Comparison of ENCODE assay signal across 16 mouse cellular contexts in the genomic region with DNA sequence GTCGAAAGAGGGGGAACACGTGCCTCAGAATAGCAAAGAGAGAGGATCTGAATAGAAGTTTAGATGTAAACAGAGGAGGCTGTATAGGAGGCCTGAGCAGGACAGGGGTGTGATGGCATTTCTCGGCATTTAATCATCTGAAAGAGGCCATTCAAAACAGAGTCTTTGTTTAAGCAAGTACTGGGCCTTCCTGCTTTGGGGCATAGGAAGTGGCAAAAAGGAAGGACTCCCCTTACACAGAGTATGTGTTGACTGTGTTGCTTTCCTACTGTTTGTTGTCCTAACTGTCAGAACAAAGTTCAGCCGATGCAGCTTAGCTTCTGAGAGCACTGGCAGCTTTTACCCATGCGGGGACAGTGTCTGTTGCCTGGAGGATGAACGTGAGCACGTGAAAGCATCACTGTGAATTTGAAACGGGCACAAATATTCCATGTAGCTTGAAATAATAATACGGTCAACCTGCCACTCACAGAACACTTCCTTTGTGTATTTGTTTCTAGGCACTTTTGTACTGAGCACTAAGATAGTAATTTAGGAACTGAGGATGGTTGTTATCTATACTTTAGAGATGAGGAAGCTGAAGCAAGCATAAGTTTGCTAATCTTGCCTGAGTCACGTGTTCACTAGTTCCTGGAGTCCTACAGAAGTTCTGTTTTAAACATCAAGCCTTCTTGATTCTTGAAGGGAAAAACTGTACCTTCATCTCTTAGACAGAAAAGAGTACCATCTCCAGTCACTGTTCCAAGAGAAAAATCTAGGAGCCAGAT. TPM values are rescaled to one million over a fixed set of nuclear protein-coding genes. Genes with fewer than 3 reads are reported as not detected.
DNase-seq lines count a peak whose midpoint lies in the region; ATAC-seq lines count a peak whose summit lies in the region.
"Had no signal": no experiment of that assay in that cellular context is flagged by ENCODE, and none has a peak within 500 bp of the region (broad histone marks: within the 10 kb centered on the region; RNA-seq: fewer than 3 reads in every experiment).

No protein-coding gene starts in this region.

- H3K27ac ChIP-seq in heart, embryonic 13.5 days (replicated peaks) = peak overlapping the region; percentile 51
- H3K27ac ChIP-seq in midbrain, embryonic 13.5 days = no peak overlapping the region
- H3K27ac ChIP-seq in midbrain, embryonic 14.5 days (replicated peaks; ENCODE audit: low read depth, low read length) = no peak overlapping the region
- H3K27ac ChIP-seq in liver, embryonic 13.5 days = no peak overlapping the region
- H3K27ac ChIP-seq: hindbrain, postnatal 0 days; layer of hippocampus, adult 2 months; liver, embryonic 14.5 days; midbrain, embryonic 12.5 days had no signal

- H3K4me2 ChIP-seq in heart, embryonic 13.5 days = no peak overlapping the region
- H3K4me2 ChIP-seq in midbrain, embryonic 13.5 days (replicated peaks) = no peak overlapping the region
- no peak overlapping the region for H3K4me2 ChIP-seq in midbrain, embryonic 14.5 days (ENCODE audit: low read length)
- no peak overlapping the region for H3K4me2 ChIP-seq in liver, embryonic 13.5 days
- H3K4me2 ChIP-seq: midbrain, embryonic 12.5 days had no signal

- H3K9ac ChIP-seq in heart, embryonic 13.5 days = no peak overlapping the region
- no peak overlapping the region for H3K9ac ChIP-seq in midbrain, embryonic 13.5 days (replicated peaks)
- no peak overlapping the region for H3K9ac ChIP-seq in midbrain, embryonic 14.5 days (replicated peaks; ENCODE audit: low read length)
- H3K9ac ChIP-seq in liver, embryonic 13.5 days = no peak overlapping the region
- H3K9ac ChIP-seq: forebrain, postnatal 0 days; liver, embryonic 14.5 days; midbrain, embryonic 12.5 days had no signal

- H3K9me3 ChIP-seq in heart, embryonic 13.5 days = no peaks in the 10 kb centered on the region
- no peaks in the 10 kb centered on the region for H3K9me3 ChIP-seq in midbrain, embryonic 13.5 days
- H3K9me3 ChIP-seq in midbrain, embryonic 14.5 days (ENCODE audit: control insufficient read depth, low read length) = no peaks in the 10 kb centered on the region
- no peaks in the 10 kb centered on the region for H3K9me3 ChIP-seq in liver, embryonic 13.5 days (replicated peaks)
- H3K9me3 ChIP-seq: midbrain, embryonic 12.5 days had no signal

- no peak overlapping the region for H3K4me3 ChIP-seq in heart, embryonic 13.5 days
- no peak overlapping the region for H3K4me3 ChIP-seq in midbrain, embryonic 13.5 days (replicated peaks)
- H3K4me3 ChIP-seq in midbrain, embryonic 14.5 days (replicated peaks; ENCODE audit: low read depth, low read length) = no peak overlapping the region
- H3K4me3 ChIP-seq in liver, embryonic 13.5 days (replicated peaks) = no peak overlapping the region
- H3K4me3 ChIP-seq: layer of hippocampus, adult 2 months; midbrain, embryonic 12.5 days had no signal

- intact Hi-C loops in heart, postnatal 25 days (cut with DNase I) = no loop called here

- no peaks in the 10 kb centered on the region for H3K27me3 ChIP-seq in heart, embryonic 13.5 days (replicated peaks)
- H3K27me3 ChIP-seq in midbrain, embryonic 13.5 days = no peaks in the 10 kb centered on the region
- H3K27me3 ChIP-seq in midbrain, embryonic 14.5 days (ENCODE audit: control insufficient read depth, insufficient read depth, low read length) = no peaks in the 10 kb centered on the region
- H3K27me3 ChIP-seq in liver, embryonic 13.5 days = no peaks in the 10 kb centered on the region
- H3K27me3 ChIP-seq: CH12.LX; midbrain, embryonic 12.5 days had no signal

- H3K36me3 ChIP-seq in heart, embryonic 13.5 days = peaks cover 63% of the 10 kb centered on the region
- no peaks in the 10 kb centered on the region for H3K36me3 ChIP-seq in midbrain, embryonic 13.5 days
- H3K36me3 ChIP-seq in midbrain, embryonic 14.5 days (ENCODE audit: control insufficient read depth, insufficient read depth, low read length) = no peaks in the 10 kb centered on the region
- H3K36me3 ChIP-seq in liver, embryonic 13.5 days = no peaks in the 10 kb centered on the region
- H3K36me3 ChIP-seq: midbrain, embryonic 12.5 days had no signal

- ATAC-seq in heart, embryonic 13.5 days (ENCODE audit: extremely low read depth, insufficient number of reproducible peaks, low FRiP score, low TSS enrichment) = no peak
- ATAC-seq in midbrain, embryonic 13.5 days = 0 out of 2 replicates have a peak, but pooled peaks have one; percentile 20
- no peak for ATAC-seq in midbrain, embryonic 14.5 days (ENCODE audit: low FRiP score, low TSS enrichment)
- peak; percentile 34; the same call in 1 of the 2 replicates for ATAC-seq in liver, embryonic 13.5 days (ENCODE audit: low read depth)
- ATAC-seq in frontal cortex, adult (ENCODE audit: low TSS enrichment) = no peak
- ATAC-seq: forebrain, postnatal 0 days; hindbrain, postnatal 0 days had no signal

- peaks cover 70% of the 10 kb centered on the region for H3K4me1 ChIP-seq in heart, embryonic 13.5 days
- H3K4me1 ChIP-seq in midbrain, embryonic 13.5 days (replicated peaks) = no peaks in the 10 kb centered on the region
- H3K4me1 ChIP-seq in midbrain, embryonic 14.5 days (ENCODE audit: control insufficient read depth, insufficient read depth, low read length) = no peaks in the 10 kb centered on the region
- H3K4me1 ChIP-seq in liver, embryonic 13.5 days (replicated peaks) = peaks cover 22% of the 10 kb centered on the region
- H3K4me1 ChIP-seq: midbrain, embryonic 12.5 days had no signal

- 53% methylated on average over 10 of the region's 10 CpGs for WGBS in heart, embryonic 13.5 days
- WGBS in midbrain, embryonic 13.5 days = 62% methylated on average over 10 of the region's 10 CpGs
- whole genome bisulfite sequencing in midbrain, embryonic 14.5 days = 67% methylated on average over 10 of the region's 10 CpGs
- 24% methylated on average over 10 of the region's 10 CpGs for WGBS in liver, embryonic 13.5 days (ENCODE audit: insufficient replicate concordance)

- DNase-seq in heart, postnatal 25 days (ENCODE audit: low spot score) = no peak
- no peak for DNase-seq in midbrain, embryonic 14.5 days
- DNase-seq in liver, embryonic 13.5 days = no peak
- DNase-seq in layer of hippocampus, adult 9-11 months = no peak
- DNase-seq: cerebellum, adult 2 months; forebrain, postnatal 0 days; kidney, adult 8-10 months; right cerebral cortex, postnatal 4 days had no signal

RNA-seq across cellular contexts. Expression of a gene that starts 26.2 kb away (rescaled TPM):
- 43.8 and 54.8 TPM in 2 replicates for polyA plus RNA-seq in heart, embryonic 13.5 days (2015; fragmentation: Nextera tagmentation; extraction: Ambion mirVana)
- 10 to 100 TPM; 23.8 to 27.7 TPM for total RNA-seq in heart, postnatal 25 days (2021)
- 0.89 and 1.9 TPM in 2 replicates for polyA plus RNA-seq in midbrain, embryonic 13.5 days (2015; fragmentation: Nextera tagmentation; extraction: Ambion mirVana)
- 0.72 and 0.77 TPM in 2 replicates for polyA plus RNA-seq in midbrain, embryonic 14.5 days (2014; fragmentation: Nextera tagmentation; extraction: Ambion mirVana)
- 2.0 and 3.0 TPM in 2 replicates for polyA plus RNA-seq in liver, embryonic 13.5 days (2015; fragmentation: Nextera tagmentation; extraction: Ambion mirVana)

RNA-seq across cellular contexts. Expression of a gene that starts 58.0 kb away (rescaled TPM):
- polyA plus RNA-seq in heart, embryonic 13.5 days (2015; fragmentation: Nextera tagmentation; extraction: Ambion mirVana) = 9.3 and 12.1 TPM in 2 replicates
- 1 to 10 TPM; 8.1 to 9.1 TPM for total RNA-seq in heart, postnatal 25 days (2021)
- 1.3 TPM in 2 replicates for polyA plus RNA-seq in midbrain, embryonic 13.5 days (2015; fragmentation: Nextera tagmentation; extraction: Ambion mirVana)
- polyA plus RNA-seq in midbrain, embryonic 14.5 days (2014; fragmentation: Nextera tagmentation; extraction: Ambion mirVana) = 0.39 and 0.97 TPM in 2 replicates
- 1.9 and 2.7 TPM in 2 replicates for polyA plus RNA-seq in liver, embryonic 13.5 days (2015; fragmentation: Nextera tagmentation; extraction: Ambion mirVana)

Comparison
In these comparisons a context has a peak if more than half of its experiments do, and no peak if none do; other contexts are left out.
1. ATAC-seq: peak in midbrain, embryonic 13.5 days (single experiment) and liver, embryonic 13.5 days (single experiment); none in heart, embryonic 13.5 days (single experiment), midbrain, embryonic 14.5 days (single experiment) and frontal cortex, adult (single experiment).
2. RNA of a gene that starts 26.2 kb away (polyA plus RNA-seq): 43.8 to 54.8 TPM in heart, embryonic 13.5 days; 2.0 to 3.0 TPM in liver, embryonic 13.5 days, 0.89 to 1.9 TPM in midbrain, embryonic 13.5 days and 0.72 to 0.77 TPM in midbrain, embryonic 14.5 days; every median in the first group is over 10 times any median in the second.